Mouse (Mus musculus) ovary, postnatal 36 days (tissue): ENCODE results near the gene Gm45208.
A peak's percentile ranks its signal among the peaks of the same experiment; 100 is the strongest.
"Not testable (repeated sequence)": the region's sequence is repeated elsewhere in the genome, so short reads cannot be mapped to it uniquely, and the experiment has no call there.

Experiments
- DNase-seq: peaks from one replicate; pipeline ENCODE4 v3.0.0; 2022; ENCODE audit warnings: low spot score, mixed read lengths

The Gm45208 gene

GRCm38 (mm10) chrX:7727176-7727575 is 5.1 kb downstream of the Gm45208 start:
- peak; percentile 11 for DNase-seq

GRCm38 (mm10) chrX:7728215-7728921 is 6.3 kb downstream of the Gm45208 start, which contains the start of gene Praf2:
Praf2 (plus strand) TSS chrX:7728439.
- DNase-seq = peak; percentile 65

- no peak for DNase-seq
Measured at GRCm38 (mm10) chrX:7728922-7729265, 6.8 kb downstream of the Gm45208 start.

- peak; percentile 66 for DNase-seq
Measured at GRCm38 (mm10) chrX:7733571-7734156, 11.6 kb downstream of the Gm45208 start.

GRCm38 (mm10) chrX:7739336-7740081 is 17.5 kb downstream of the Gm45208 start:
- DNase-seq = peak; percentile 16

GRCm38 (mm10) chrX:7740082-7740819 is 18.2 kb downstream of the Gm45208 start:
- DNase-seq = no peak

- no peak for DNase-seq
Measured at GRCm38 (mm10) chrX:7741103-7741502, 19.1 kb downstream of the Gm45208 start.

GRCm38 (mm10) chrX:7743470-7743869 is 21.4 kb downstream of the Gm45208 start:
- no peak for DNase-seq

- no peak for DNase-seq
Measured at GRCm38 (mm10) chrX:7744940-7745339, 22.9 kb downstream of the Gm45208 start.

GRCm38 (mm10) chrX:7745429-7745828 is 23.4 kb downstream of the Gm45208 start:
- DNase-seq = no peak

GRCm38 (mm10) chrX:7750432-7751116 is 28.5 kb downstream of the Gm45208 start, which contains the start of gene Ccdc120:
Ccdc120 (minus strand) TSS chrX:7750905.
- peak; percentile 73 for DNase-seq

- not testable (repeated sequence) for DNase-seq
Measured at GRCm38 (mm10) chrX:7753627-7754026, 31.6 kb downstream of the Gm45208 start.

- peak; percentile 88 for DNase-seq
Measured at GRCm38 (mm10) chrX:7762137-7762920, 40.3 kb downstream of the Gm45208 start, which contains the start of gene Tfe3. Tfe3 (plus strand) TSS chrX:7762560.

GRCm38 (mm10) chrX:7762921-7763197 is 40.8 kb downstream of the Gm45208 start:
- no peak for DNase-seq

- peak; percentile 40 for DNase-seq
Measured at GRCm38 (mm10) chrX:7763631-7764393, 41.8 kb downstream of the Gm45208 start.

- no peak for DNase-seq
Measured at GRCm38 (mm10) chrX:7764657-7765280, 42.7 kb downstream of the Gm45208 start.

- no peak for DNase-seq
Measured at GRCm38 (mm10) chrX:7765281-7765670, 43.2 kb downstream of the Gm45208 start.

- peak; percentile 49 for DNase-seq
Measured at GRCm38 (mm10) chrX:7765764-7766163, 43.7 kb downstream of the Gm45208 start.

GRCm38 (mm10) chrX:7769302-7770017 is 47.4 kb downstream of the Gm45208 start:
- no peak for DNase-seq
